Mouse (Mus musculus) v-Abl transformed pro-B cells (cell line): ENCODE data around the gene Slc44a3.

Source experiments
- in situ Hi-C, 2 experiments: fragments of 400-800 bp; cut with MboI; formaldehyde crosslinking; loops; one replicate each; pipeline ENCODE4 v1.15.1; 2025; ENCODE audit not compliant: unreplicated experiment in 2 of 2

Slc44a3 gene

DNA sequence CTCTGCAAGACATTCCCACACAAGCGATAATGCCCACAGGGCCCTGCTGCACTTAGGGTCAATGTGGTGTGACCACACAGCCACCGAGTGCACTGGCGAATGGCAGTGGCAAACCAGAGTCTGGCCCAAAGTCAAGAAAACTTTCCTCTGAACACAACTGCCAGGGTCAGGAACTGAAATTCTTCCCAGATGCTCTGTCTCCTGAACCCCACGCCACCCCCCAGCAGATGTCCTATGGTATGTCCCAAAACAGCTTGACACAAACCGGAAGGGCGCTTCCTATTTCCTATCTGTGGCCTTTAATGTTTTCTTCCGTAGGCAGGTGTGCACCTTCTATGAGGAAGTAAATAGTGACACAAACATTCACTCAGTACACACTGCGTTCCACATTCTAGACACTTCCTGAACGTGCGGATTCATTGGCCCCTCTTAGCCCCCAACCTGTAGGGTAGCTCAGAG lies 65.1 kb downstream of the Slc44a3 start:
- in situ Hi-C loops = no loop called here

DNA sequence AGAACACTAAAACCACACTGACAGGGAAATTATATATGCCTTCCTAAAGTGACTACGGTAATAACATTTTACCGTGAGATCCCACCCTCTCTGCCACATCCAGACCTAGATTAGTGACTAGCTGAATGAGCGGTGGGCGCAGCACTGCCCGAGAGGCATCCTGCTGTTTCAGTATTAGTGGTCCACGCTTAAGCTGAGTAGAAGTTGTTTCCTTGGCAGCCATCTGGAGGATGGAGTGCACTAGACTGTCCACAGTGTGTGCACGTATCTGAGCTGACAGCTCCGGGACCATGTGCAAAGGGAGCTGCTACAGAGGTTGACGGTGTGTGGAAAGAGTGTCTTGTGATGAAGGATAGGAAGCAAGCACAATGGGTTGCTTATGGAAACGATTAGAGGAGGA lies 66.4 kb downstream of the Slc44a3 start:
- in situ Hi-C loops = no loop called here

- in situ Hi-C loops = no loop called here
These were observed 67.4 kb downstream of the Slc44a3 start for GRCm38 (mm10) chr3:121464733-121465305.

- in situ Hi-C loops = no loop called here
These were observed 69.4 kb downstream of the Slc44a3 start for GRCm38 (mm10) chr3:121462782-121463181.

GRCm38 (mm10) chr3:121461477-121461876 lies 70.7 kb downstream of the Slc44a3 start:
- in situ Hi-C loops = no loop called here

DNA sequence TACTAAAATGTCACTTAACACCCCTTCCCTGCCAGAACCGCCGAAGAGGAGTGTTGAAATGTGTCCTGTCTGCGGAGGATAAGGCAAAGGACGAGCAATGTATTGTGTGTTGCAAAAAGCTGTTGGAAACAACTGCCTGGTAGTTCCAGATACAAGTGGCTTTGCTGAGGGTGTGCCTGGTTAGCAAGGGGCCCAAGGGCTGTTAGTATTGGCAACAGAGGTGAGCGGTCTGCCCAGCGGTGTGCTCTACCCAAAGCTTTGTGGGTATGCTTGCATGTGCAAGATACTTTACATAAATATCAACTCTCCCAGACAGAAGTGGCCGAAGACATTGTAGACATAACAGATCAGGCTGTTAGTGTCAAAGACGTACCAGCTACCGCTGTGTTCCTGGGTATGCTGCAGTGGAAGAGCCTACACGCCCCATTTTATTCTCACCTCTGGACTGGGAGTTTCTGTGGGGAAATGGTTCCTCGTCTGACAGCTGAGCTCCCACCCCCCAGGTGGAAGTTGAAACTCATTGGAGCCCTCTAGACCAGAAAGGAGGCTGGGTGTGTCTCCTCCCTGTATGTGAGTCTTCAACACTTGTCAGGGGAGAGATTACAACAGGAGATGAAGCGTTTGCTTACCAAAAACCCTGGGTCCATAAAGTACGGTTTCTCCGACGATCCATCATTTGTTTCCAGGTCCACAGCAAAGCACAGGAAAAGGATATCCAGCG lies 71.6 kb downstream of the Slc44a3 start:
- in situ Hi-C loops = no loop called here

DNA sequence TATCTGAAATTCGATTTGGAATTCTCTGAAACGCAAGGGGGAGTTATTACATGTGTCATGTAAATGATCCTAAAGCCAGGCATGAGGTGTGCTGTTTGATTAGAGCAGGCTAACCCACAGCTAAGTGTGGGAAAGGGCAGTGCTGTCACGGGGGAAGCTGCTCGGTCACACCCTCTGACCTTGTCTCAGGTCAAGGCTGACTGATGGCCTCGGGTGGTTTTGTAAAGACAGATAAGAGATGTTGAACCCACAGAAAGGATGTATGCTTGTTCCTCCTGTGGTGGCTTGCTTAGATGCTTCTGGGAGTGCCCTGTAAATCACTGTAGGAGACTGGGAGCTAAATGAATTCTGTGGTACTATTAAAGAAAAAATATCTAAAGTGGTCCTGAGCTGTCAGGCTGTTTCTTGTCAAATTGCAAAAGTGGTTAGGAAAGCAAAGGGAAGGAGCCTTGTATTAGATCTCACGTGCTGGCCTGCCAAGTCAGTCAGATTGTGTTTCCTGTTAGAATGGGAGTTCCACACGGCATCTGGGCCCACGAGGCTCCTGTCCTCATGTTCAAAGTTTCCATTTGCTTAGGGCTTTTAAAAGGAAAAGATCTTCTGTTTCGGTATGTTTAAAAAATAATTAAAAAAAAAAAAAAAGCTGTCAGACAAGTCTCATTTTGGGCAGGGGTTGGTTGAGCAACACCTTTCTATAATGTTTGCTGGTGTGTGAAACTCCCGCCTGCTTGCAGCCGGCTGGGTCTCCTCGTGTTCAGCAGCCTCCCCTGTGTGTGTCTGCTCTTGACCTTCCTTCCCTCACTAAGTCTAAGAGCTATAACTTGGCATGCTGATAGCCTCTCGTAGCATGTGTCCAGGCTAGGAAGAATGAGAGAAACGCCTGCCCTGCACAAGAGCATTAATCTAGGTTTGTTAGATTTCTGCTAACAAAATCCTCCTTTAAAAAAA lies 73.4 kb downstream of the Slc44a3 start:
- in situ Hi-C loops = no loop called here

- in situ Hi-C loops = no loop called here
These were observed 80.8 kb downstream of the Slc44a3 start for GRCm38 (mm10) chr3:121451404-121451803.

GRCm38 (mm10) chr3:121449527-121449926 lies 82.7 kb downstream of the Slc44a3 start:
- in situ Hi-C loops = no loop called here

DNA sequence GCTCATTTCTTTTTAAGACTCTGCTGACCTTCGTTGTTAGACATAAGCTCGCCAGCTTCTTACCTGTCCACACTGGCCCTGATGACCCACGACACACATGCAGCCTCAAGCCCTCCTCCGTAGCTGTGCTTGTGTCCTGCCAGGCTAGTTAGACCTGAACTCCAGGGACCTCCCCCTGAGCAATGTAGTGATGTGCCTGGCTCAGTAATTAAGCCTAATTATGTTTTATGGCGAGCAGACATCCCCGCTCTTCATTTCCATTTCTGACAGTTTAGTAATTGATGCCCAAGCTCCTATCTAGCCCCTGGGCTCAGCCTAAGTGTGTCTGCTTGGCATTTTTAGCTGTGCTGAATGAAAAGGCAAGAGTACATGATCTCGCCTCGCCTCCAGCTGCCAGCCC lies 83.6 kb downstream of the Slc44a3 start:
- in situ Hi-C loops = no loop called here

GRCm38 (mm10) chr3:121448029-121448468 lies 84.2 kb downstream of the Slc44a3 start:
- in situ Hi-C loops = no loop called here

DNA sequence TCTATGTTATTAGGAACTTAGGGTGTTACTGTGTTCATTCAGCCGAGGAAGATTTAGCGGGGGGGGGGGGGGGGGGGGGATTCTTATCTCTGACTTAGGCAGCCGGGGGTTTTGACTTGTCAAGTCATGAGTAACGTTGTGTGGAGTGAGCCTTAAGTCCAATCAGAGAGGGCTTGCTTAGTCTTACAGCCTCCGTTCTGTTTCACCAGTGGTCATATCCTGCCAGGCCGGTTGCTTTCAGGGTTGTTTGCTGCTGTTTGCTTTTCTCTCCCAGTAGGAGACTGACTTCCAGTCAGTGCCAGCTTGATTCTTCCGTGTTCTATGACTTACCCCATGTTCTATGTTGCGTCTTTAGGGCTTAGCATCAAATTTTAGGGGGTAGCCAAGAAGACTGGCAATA lies 85.8 kb downstream of the Slc44a3 start:
- in situ Hi-C loops = no loop called here

DNA sequence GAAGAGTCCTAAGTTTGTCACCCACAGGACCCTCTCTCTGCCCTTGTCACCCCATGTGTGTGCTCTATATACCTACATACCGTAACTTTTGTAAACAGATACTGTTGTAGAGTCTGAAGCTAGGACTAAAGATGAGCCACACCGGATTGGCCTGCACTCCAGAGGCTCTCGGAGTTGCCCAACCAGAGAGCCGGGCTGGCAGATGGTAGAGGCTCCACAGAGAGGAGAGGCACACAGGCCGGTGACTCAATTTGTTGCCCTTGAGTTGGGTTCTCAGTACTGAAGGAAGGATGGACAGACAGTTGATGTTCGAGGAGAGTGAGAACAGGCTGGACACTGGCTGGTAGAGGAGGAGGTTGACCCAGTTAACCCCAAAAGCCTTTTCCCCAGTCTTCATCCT lies 87.8 kb downstream of the Slc44a3 start:
- in situ Hi-C loops = loop anchor here in 1 of 2 experiments (5.0 kb wide), 1 partner anchor 127 kb away; no protein-coding TSS in a partner anchor

DNA sequence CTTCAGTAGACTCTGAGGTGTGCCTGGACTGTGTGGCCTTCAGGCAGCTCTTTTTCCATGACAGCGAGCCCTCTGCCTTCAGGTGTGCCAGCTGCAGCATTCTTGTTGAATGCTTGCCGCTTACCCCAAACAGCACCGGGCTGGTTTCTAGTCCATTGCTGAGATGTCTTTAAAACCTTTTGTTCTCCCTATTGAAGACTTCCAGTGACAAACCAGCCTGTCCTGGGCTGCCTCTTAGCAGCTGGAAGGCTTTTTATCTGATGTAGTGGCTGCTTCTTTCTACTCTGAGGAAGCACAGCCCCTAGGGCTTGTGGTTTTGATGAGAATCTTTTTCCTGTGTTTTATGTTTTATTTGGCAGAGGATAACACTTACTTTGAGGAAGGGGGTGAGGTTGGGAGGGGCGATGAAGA lies 88.3 kb downstream of the Slc44a3 start:
- in situ Hi-C loops = loop anchor here in 1 of 2 experiments (5.0 kb wide), 1 partner anchor 127 kb away; no protein-coding TSS in a partner anchor

GRCm38 (mm10) chr3:121442288-121442687 lies 89.9 kb downstream of the Slc44a3 start:
- in situ Hi-C loops = loop anchor here in 1 of 2 experiments (5.0 kb wide), 1 partner anchor 125 kb away; no protein-coding TSS in a partner anchor

DNA sequence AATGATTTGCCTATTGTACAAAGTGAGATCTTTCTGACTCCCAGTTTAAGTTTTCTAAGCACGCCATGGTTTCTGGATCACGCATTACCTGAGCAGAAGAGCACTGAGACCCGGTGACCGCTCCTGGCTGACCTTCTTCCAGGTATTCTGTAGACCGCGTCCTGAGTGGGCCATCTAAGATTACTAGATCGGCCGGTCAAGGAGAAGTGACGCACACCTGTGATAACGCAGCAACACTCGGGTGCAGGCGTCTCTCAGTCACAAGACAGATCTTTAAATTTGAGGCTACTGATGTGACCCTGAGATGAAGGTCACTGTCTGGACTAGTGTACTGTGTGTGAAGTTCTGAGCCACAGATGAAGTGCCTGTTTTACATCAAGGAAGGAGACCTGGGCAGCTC lies 90.7 kb downstream of the Slc44a3 start:
- in situ Hi-C loops = loop anchor here in 1 of 2 experiments (5.0 kb wide), 1 partner anchor 124 kb away; no protein-coding TSS in a partner anchor

DNA sequence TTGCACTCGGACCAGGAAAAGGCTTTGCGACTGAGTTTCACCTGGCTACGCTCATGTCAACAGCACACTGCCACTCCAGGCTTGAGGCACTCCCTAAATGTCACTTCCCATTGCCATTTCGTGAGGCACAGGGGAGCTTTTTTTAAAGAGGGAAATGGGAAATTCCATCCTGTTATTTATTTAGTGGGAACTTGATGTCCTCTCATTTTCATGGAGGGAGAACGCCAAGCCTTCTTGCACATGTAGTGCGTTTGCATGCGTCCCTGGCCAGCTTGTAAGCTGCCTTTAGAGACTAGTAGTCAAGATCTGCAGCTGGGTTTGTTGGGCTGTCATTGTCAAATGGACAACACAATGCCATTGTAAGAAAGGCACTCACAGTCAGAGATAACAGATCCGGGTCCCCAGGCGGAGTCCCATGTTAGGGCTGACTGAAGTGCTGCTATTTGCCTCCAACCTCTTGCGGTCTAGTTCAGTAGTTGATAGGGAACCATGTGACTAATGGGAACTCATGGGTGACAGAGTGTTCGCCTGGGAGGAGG lies 92.5 kb downstream of the Slc44a3 start:
- in situ Hi-C loops = loop anchor here in 1 of 2 experiments (5.0 kb wide), 1 partner anchor 122 kb away; no protein-coding TSS in a partner anchor

GRCm38 (mm10) chr3:121437996-121438395 lies 94.2 kb downstream of the Slc44a3 start:
- in situ Hi-C loops = no loop called here

- in situ Hi-C loops = no loop called here
These were observed 95.1 kb downstream of the Slc44a3 start for GRCm38 (mm10) chr3:121437070-121437469.

DNA sequence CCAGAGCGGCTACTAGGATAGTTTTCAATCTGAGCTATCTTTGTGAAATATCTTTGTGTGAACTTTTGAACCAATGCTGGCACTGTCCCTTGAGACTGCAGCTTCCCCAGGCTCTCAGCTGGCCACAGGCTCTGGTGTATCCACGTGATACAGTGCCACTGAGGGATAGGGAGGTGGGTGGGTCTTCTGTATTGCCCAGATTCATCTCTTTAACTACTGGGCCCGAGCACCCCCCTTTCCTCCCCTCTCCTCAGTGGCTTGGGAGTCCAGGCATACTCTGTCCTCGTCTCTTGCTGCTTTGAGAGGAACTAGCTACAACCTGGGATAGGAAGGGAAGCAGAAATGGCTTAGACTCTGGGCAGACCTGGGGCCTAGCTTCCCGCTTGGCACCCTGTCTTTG lies 96.9 kb downstream of the Slc44a3 start:
- in situ Hi-C loops = no loop called here
